Mouse (Mus musculus) mouse embryonic stem cell (cell line): Measurements from ENCODE around the gene Mtcl1.

ENCODE experiments used
- in situ Hi-C, 2 experiments: fragments of 300-500 bp; cut with MboI; formaldehyde crosslinking; loops; 1 replicate in 1 of 2; 3 replicates in 1 of 2; pipeline ENCODE4 v1.14.3; 2019 to 2020; ENCODE audit warnings: low sequenced_read_pairs in 2 of 2, low pct_unique_long_range_greater_than_20kb in 1 of 2, mixed read lengths in 1 of 2; ENCODE audit not compliant: unreplicated experiment in 1 of 2

Mtcl1 gene

DNA sequence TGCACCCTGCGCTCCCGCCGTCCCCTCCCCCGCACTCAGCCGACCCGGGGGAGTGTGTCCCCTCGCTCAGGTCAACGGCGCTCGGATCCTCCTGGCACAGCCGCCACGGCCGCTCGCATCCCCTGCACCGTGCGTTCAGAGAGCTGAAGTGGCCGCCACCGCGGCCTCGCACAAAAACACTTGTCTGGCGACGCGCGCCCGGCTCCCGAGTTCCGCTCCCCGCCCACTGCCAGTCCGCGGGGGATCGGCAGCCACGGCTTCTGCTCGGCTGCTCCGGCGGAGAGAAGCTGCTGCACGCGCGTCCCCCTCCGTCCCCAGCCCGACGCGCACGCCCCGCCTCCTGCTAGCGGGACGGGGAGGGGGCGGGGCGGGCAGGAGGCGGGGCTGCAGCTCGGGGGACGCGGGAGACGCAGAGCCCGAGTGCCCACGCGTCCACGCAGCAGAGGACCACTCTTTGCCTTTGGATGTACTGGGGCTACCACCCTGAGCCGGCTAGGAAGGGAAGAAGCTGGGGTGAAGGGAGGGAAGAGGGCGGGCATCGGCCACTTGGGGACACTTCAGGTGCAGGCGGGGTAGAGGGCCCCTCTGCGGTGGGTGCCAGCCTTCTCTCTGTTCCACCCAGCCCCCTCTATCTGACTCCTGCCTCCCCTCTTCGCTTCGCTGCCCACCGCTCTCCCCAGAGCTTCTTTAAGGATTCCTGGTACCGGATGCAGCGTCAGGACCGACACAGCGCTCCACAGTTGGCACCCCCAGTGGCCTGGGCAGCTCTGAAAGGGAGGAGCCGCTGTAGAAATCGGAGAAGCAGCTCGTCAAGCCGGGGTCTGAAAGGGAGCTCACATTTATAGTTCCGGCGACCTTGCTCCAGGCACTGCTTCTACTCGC lies at the start of gene Mtcl1:
Gene Mtcl1, minus strand, starts transcription at position 291 of the 882 bp plus-strand sequence.
- in situ Hi-C loops, result loop anchor here (5.0 to 10.0 kb wide), 2 partner anchors 38 to 215 kb away; no protein-coding TSS in a partner anchor

DNA sequence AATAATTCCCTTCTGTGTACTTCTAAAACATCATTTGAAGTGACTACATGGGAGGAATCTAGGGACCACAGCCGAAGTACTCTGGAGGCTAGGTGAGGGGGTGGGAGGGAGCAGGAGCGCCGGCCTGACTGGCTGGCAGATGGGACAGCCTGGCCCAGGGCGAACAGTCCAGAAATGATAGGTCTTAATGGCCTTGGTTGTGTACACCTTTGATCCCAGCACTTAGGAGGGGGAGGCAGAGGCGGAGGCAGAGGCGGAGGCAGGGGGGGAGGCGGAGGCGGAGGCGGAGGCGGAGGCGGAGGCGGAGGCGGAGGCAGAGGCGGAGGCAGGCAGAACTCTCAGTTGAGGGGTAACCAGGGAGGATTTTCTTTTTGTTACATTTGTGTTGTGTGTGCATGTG lies 49.0 kb upstream of the Mtcl1 start:
- in situ Hi-C loops, result no loop called here

DNA sequence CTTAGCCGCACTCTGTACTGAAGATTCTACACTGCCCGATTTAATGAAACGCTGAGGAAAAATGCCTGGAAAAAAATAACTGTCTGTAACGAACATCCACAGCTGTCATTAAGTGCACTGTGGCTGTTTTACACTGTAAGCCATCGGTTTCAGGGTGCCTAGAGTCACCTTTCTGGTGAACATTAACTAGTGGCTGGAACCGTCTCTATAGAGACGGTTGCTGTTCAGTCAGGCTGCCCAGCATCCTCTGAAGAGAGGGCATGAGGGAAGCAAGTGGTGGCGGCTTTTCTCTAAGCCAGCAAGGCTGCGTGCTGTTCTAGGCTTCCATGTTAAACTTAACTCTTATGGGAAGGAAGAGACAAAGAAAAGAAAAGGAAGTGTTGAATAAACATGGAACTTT lies 47.0 kb upstream of the Mtcl1 start:
- in situ Hi-C loops, result no loop called here

DNA sequence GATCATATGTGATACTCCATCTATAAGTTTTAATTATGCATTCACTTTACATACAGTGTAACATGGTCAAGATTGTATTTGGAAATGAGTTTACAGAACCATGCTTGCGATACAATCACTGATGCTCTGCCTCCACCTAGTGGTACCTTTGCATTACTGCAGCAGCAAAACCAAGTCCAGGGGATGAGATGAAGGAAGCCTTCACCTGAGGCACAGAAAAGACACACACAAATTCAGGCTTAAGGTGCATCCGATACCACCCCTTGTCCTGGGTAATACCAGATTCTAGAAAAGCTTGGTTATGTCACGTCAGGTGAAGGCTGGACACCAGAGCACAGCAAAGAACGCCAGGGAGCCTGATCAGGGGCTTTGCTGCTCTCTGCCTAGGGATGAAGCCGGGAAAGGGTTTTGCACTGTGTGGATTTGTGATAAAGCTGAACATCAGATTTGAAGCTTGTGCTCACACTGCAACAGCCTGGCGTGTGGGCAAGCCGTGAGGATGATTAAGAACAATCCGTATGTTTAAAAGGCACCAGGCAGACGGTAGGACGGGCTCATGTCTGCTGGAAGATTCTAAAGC lies 40.6 kb upstream of the Mtcl1 start:
- in situ Hi-C loops, result no loop called here

DNA sequence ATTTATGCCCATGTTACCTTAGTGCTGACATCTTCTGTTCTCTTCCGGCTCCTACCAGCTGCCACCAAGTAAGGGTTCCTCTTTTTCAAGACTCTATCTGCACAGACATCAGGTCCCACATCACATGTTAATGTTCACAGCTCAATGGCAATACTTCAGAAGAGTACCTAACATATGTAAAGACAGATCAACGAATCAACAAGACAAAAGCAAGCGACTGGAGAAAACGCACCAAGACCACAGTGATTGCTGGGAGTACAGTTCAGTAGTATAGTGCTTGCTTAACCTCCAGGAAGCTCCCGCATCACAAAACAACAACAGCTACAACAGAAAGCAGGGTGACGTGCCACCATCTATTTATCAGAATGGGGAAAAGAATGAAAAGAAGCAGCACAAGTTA lies 37.0 kb upstream of the Mtcl1 start:
- in situ Hi-C loops, result loop anchor here (5.0 to 10.0 kb wide), 5 partner anchors 39 to 332 kb away; partner anchors contain the start of gene Mtcl1 (in 2 of the 2)

DNA sequence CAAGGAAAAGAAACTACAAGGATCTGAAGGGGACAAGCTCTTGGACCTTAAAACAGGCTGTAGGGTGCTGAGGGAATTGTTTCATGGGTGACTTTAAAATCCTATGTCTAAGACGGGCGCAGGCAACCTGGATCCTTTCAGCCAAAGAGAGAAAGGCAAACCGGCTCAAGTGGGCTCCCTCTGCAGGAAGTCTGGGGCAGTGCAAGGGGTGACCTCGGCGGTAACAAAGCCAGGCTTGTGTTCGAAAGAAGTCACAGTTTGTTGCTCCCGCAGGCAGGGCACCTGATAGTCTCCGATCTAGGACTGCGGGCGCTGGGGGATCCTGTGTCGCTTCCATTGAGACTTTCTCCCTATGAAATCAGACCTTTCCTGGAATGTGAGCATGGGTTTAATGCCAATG lies 36.2 kb upstream of the Mtcl1 start:
- in situ Hi-C loops, result loop anchor here (5.0 to 10.0 kb wide), 5 partner anchors 38 to 331 kb away; partner anchors contain the start of gene Mtcl1 (in 2 of the 2)

DNA sequence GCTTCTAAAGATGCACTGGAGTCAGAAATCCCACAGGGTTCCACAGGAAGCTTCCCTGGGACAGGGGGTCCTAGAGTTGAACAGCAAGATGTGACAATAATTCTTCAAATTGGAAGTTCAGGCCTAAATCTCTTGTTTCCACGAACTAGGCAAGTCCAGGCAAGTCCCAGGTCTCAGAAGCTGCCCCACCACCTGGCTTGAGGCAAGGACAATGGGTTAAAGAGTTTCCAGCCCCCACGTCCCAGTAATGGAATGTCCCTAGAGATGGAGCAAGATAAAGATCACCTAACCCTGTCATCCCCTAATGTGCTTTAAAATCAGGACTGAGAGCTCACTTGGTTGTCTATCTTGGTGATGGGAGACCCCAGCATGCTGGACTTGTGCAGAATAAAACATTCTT lies 35.4 kb upstream of the Mtcl1 start:
- in situ Hi-C loops, result loop anchor here (5.0 to 10.0 kb wide), 5 partner anchors 38 to 330 kb away; partner anchors contain the start of gene Mtcl1 (in 2 of the 2)

DNA sequence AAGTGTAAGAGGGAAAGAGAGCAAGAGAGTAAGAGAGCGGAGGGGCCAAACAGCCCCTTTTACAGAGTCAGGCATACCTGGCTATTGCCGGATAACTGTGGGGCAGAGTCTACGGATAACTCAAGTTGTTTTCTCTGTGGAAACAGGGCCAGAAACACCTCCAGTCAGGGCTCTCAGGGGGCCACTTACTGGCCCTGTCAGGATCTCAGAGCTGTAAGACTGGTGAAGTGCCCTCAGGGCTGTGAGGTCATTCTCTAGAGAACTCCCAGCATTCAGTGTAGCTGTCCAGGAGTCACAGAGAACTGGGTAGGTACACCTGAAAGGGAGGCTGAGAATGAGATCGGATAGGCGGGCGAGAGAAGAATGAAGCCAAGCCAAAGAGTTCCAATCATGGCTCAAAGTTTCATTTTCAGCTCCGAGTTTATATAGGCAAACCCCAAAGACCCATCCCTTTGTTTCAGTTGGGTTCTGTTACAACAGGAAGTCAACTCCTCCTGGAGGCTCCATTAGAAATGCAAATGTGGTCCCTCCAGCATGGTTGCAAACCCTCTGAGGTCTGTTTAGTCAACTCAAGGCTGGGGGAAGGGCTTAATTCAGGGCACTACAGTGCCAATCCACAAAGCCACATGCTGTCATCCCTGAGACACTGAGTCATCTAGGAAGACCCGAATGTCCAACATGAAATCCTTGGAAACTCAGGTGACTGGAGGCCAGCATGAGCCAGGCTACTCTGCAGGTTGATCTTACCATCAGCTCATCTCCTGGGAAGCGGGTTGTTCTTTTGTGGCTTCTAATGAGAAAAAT lies 34.3 kb upstream of the Mtcl1 start:
- in situ Hi-C loops, result loop anchor here in 1 of 2 experiments (10.0 kb wide), 3 partner anchors 149 to 329 kb away; no protein-coding TSS in a partner anchor

DNA sequence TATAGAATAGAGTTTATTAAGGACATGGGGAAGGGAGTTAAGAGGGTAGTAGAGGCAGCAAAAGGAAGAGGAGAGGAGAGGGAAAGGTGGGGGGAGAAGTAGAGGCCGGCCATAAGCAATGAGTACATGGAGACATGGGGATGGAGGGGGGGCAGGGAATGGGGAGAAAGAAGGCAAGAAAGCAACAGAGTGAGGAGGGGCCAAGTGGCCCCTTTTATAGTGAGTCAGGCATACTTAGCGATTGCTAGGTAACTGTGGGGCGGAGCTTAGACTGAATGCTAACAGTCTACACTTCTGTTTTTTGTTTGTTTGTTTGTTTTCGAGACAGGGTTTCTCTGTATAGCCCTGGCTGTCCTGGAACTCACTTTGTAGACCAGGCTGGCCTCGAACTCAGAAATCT lies 31.7 kb upstream of the Mtcl1 start:
- in situ Hi-C loops, result loop anchor here in 1 of 2 experiments (10.0 kb wide), 3 partner anchors 146 to 326 kb away; no protein-coding TSS in a partner anchor

DNA sequence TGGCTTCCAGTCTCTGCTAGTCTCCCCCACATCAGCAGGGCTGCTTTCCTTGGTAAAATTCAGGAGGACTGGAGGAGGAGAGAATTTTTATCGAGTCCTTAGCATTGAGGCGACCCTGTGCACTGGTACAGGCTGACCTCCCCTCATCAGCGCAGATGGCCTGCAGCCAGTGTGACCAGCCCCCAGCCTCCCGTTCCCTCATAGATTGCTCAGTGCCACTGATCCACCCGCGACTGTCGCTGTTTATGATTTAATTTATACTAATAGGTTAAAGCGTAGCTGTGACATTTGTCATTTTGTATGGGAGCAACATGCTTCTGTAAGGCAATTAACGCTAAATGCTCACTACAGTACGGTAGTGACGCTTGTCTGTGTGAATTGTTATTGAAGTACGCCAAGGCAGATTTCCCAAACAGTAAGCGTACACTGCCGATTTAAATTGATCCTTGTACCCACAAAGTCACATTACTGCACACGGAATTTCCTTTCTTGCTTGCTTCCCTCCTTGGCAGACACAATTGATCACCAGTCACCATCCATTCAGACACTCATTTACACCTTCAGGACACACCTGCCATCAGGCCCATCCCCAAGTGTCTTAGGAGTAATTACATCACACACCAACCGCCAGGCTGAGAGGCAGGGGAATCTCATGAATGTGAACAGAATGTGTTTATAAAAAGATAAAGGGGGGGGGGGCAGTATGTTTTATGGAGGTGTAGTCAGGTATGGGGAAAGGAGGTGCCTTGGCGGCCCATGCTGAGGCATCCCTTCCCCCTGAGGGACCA lies 31.1 kb upstream of the Mtcl1 start:
- in situ Hi-C loops, result loop anchor here in 1 of 2 experiments (10.0 kb wide), 3 partner anchors 146 to 326 kb away; no protein-coding TSS in a partner anchor

DNA sequence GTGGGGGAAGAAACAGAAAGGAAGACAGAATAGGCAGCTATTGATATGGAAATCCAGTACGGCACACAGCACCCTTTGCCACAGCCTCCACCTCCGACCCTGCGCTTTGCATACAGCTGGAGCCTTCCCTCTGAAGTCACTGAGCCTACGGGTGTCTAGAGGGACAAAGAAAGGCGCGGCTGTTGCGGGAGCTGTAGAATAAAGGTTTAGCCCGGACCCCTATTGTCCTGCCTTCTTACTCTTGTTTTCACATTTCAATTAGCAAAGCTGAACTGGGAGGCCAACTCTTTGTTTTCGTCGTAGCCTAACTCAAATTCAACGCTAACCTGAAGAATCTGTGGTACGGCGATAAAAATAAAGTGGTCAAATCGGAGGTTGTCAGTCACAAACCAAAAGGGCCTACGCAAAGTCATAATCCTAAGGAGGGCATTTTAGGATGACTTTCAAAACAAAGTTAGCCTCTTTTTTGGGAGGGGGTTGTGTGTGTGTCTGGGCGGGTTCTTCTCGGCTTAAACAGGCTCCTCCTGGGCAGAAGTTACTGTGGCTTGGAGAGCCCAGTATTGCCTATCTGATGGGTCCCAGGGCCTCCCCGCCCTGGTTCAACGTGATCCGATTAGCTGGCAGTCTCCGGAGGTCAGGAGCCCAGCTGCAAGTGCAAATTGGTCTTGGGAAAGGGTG lies 30.4 kb upstream of the Mtcl1 start:
- in situ Hi-C loops, result loop anchor here in 1 of 2 experiments (10.0 kb wide), 3 partner anchors 145 to 325 kb away; no protein-coding TSS in a partner anchor

DNA sequence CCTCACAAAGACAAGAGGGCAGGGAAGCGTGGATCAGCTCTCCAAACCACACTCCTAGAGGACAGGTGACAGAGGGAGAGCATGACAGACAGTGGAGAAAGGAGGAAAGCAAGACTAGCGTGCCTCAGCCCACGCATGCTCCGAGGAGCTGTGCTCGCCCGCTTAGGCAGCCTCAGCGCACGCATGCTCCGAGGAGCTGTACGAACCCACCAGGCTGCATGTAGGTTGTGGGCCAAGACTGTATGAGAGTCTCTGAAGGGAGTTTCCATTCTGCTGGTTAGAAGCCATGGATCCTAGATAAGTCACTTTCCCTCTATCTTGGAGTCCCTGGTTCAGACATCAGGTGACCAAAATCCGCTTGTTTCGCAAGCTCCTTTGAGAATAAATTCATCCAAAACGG lies 29.8 kb upstream of the Mtcl1 start:
- in situ Hi-C loops, result no loop called here

DNA sequence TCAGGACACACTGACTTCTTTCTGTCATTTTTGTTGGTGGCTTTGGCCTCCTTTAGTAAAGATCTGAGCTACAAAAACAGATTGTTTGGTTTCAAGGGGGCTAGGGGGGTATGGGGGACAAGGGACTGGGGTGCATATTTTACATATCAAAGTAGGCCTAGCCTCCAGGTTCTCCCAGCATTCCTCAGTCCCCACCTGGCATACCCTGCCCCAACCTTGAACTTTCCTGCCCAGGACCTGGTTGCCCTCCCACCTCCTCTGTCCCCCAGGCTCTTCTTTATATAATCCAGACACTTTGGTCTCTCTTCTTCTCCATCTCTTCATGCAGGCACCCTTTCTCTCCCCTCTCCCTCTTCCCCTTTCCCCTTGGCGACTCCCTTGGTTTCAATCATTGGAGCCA lies 23.7 kb upstream of the Mtcl1 start:
- in situ Hi-C loops, result no loop called here

DNA sequence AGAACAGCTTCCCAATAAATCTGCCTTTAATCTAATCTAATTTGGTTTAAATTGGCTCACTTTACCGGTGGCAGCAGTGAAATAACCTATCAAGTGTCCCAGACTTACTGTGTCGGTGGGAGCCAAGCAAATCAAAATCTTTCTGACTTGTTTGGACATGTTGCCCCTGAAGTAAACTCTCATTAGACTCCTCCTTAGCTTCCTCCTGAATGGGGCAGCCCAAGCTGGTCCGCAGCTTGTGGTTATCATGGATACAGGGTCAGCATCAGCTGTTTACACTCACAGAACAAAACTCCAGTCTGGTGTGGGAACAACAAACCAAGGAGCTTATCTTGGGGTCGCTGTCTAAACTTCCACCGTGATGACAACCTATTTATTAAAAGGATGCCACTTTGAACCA lies 22.2 kb upstream of the Mtcl1 start:
- in situ Hi-C loops, result no loop called here

DNA sequence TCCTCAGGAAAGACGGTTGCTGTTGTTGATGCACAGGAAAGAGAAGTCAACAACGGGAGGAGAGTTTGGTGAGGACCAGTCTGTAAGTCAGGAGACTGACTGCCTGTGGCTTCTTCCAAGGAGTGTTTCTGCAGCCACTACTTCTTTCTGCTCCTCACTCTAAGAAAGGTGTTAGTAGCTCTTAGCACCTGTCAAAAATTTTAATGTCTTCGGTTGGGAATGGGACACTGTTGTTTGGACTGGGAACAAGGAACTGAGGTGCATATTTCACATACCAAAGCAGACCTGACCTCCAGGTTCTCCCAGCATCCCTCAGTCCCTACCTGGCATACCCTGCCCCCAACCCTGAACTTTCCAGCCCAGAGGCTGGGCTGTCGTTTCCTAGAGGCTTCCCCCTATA lies 21.7 kb upstream of the Mtcl1 start:
- in situ Hi-C loops, result no loop called here

DNA sequence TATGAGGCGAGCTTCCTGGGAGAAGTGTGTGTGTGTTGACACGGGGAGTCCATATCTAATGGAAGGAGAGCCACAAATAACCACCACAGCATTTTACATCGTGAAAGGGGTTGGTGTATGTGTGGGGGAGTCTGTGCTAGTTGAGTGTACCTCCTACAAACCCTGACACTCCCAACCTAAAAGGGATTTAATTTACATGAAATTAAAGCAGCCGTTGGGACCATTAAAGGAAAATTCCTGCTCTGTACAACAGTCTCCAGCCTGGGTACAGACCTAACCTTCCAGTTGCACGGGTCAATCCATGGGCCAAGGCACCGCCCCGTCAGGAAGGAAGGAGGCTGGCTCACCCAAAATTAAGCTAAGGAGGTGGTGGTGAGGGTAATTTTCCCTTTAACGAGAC lies 20.5 kb upstream of the Mtcl1 start:
- in situ Hi-C loops, result no loop called here

DNA sequence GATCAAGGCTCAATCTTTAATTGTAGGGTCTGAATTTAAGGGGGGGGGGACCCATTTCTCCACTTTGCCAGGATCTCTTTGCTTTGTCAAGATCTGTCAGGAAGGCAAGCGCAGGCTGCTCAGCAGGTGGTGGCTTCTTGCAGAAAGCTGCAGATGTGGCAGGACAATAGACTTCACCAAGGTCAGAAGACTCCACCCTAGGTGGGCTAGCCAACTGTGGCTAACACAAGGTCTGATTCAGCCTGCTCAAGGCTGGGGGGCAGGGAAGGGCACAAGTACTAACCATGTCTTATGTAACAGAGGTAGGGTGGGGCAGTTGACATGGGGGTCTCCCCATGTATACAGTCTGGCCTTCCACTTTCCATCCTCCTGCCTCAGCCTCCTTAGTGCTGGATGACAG lies 7.7 kb upstream of the Mtcl1 start:
- in situ Hi-C loops, result loop anchor here in 1 of 2 experiments (10.0 kb wide), 1 partner anchor 222 kb away; no protein-coding TSS in a partner anchor
